Mouse (Mus musculus) liver, embryonic 12.5 days (tissue): ENCODE measurements around the gene Olfr1305. TPM values are rescaled to one million over a fixed set of nuclear protein-coding genes. Genes with fewer than 3 reads are reported as not detected.

Experiments
- ATAC-seq: fragments of 200-750 bp; cut with Nextera tagmentation; 2 replicates; pipeline ENCODE4 v1.8.0; 2017; ENCODE audit warnings: moderate number of reproducible peaks, mild to moderate bottlenecking, moderate library complexity
- H3K27ac ChIP-seq: fragments of 300-500 bp; sonication (generic); 2 replicates; pipeline ENCODE4 v1.5.1; 2016; ENCODE audit warnings: mild to moderate bottlenecking
- H3K27me3 ChIP-seq: fragments of 300-500 bp; sonication (generic); replicated peaks from 2 replicates; pipeline ENCODE4 v1.6.1; 2016; ENCODE audit warnings: mild to moderate bottlenecking, moderate library complexity
- H3K36me3 ChIP-seq: fragments of 300-500 bp; sonication (generic); 2 replicates; pipeline ENCODE4 v1.6.1; 2016; ENCODE audit warnings: mild to moderate bottlenecking, moderate library complexity
- H3K4me1 ChIP-seq: fragments of 300-500 bp; sonication (generic); 2 replicates; pipeline ENCODE4 v1.6.1; 2016
- H3K4me2 ChIP-seq: fragments of 300-500 bp; sonication (generic); 2 replicates; pipeline ENCODE4 v1.6.1; 2016; ENCODE audit warnings: mild to moderate bottlenecking, moderate library complexity
- H3K4me3 ChIP-seq: fragments of 300-500 bp; sonication (generic); 2 replicates; pipeline ENCODE4 v1.5.1; 2016; ENCODE audit warnings: mild to moderate bottlenecking, moderate library complexity
- H3K9ac ChIP-seq: fragments of 300-500 bp; sonication (generic); 2 replicates; pipeline ENCODE4 v1.6.1; 2016; ENCODE audit warnings: mild to moderate bottlenecking, moderate library complexity
- H3K9me3 ChIP-seq: fragments of 300-500 bp; sonication (generic); replicated peaks from 2 replicates; pipeline ENCODE4 v1.6.1; 2016; ENCODE audit warnings: mild to moderate bottlenecking, moderate library complexity
- WGBS: fragments of 180-500 bp; shearing (Covaris S2); methylation state at CpG from one replicate; pipeline ENCODE4 v1.1.7; 2016; ENCODE audit not compliant: insufficient replicate concordance; 5-methylcytosine and 5-hydroxymethylcytosine counted together
- polyA plus RNA-seq: library from polyadenylated mRNA; unstranded; fragments of >200 nt; fragmentation: Nextera tagmentation; extraction: Ambion mirVana; gene quantifications from 2 replicates; pipeline ENCODE4 v1.2.1, GENCODE M21; 2016

The Olfr1305 gene
- not detected in 2 replicates for polyA plus RNA-seq

GRCm38 (mm10) chr2:111877049-111877448, at the start of gene Olfr1305:
TSS of gene Olfr1305 (minus strand) at chr2:111877149.
- Histone ChIP-seq H3K36me3 (no peaks in the 10 kb centered on the region), H3K27ac (no peak within 1 kb of the TSS), H3K4me2 (no peak within 1 kb of the TSS), H3K9me3 (no peaks in the 10 kb centered on the region), H3K4me3 (no peak within 1 kb of the TSS), H3K9ac (no peak within 1 kb of the TSS), H3K4me1 (no peaks in the 10 kb centered on the region), H3K27me3 (no peaks in the 10 kb centered on the region)
- 74% methylated on average over 2 of the region's 2 CpGs for WGBS
- ATAC-seq = no peak

GRCm38 (mm10) chr2:111916171-111916570, 39.2 kb upstream of the Olfr1305 start, which contains the start of gene Olfr1306:
TSS of gene Olfr1306 (minus strand) at chr2:111916271.
- Histone ChIP-seq H3K27ac (no peak within 1 kb of the TSS), H3K27me3 (no peaks in the 10 kb centered on the region), H3K9ac (no peak within 1 kb of the TSS), H3K4me3 (no peak within 1 kb of the TSS), H3K4me1 (no peaks in the 10 kb centered on the region), H3K9me3 (no peaks in the 10 kb centered on the region; the same call in 1 of the 2 replicates), H3K4me2 (no peak within 1 kb of the TSS), H3K36me3 (no peaks in the 10 kb centered on the region)
- no peak for ATAC-seq
- WGBS = 62% methylated on average over 1 of the region's 1 CpGs

- Histone ChIP-seq H3K4me3 (no peak within 1 kb of the TSS), H3K4me2 (no peak within 1 kb of the TSS), H3K27me3 (no peaks in the 10 kb centered on the region), H3K9ac (no peak within 1 kb of the TSS), H3K9me3 (no peaks in the 10 kb centered on the region), H3K27ac (no peak within 1 kb of the TSS), H3K4me1 (no peaks in the 10 kb centered on the region), H3K36me3 (no peaks in the 10 kb centered on the region)
- ATAC-seq = no peak
- 65% methylated on average over 2 of the region's 2 CpGs for WGBS
Measured at GRCm38 (mm10) chr2:111820240-111820639, 56.7 kb downstream of the Olfr1305 start, which contains the start of gene Olfr1303. TSS of gene Olfr1303 (minus strand) at chr2:111820340.

Other genes with a start within 250 kb of the Olfr1305 start
- gene Olfr1298, start 227.9 kb downstream of the Olfr1305 start, polyA plus RNA-seq = not detected in 2 replicates
- not detected in 2 replicates for gene Olfr1299, start 215.7 kb downstream of the Olfr1305 start, polyA plus RNA-seq
- not detected in 2 replicates for gene Olfr1301, start 126.1 kb downstream of the Olfr1305 start, polyA plus RNA-seq
- not detected in 2 replicates for gene Olfr1302, start 99.7 kb downstream of the Olfr1305 start, polyA plus RNA-seq
- gene Olfr1303, start 56.8 kb downstream of the Olfr1305 start, polyA plus RNA-seq = not detected in 2 replicates
- gene Olfr1306, start 39.1 kb upstream of the Olfr1305 start, polyA plus RNA-seq = not detected in 2 replicates
- gene Olfr1307, start 72.3 kb upstream of the Olfr1305 start, polyA plus RNA-seq = not detected in 2 replicates
- not detected in 2 replicates for gene Olfr1308, start 87.8 kb upstream of the Olfr1305 start, polyA plus RNA-seq
- gene Olfr1309, start 113.1 kb upstream of the Olfr1305 start, polyA plus RNA-seq = not detected in 2 replicates
- not detected in 2 replicates for gene Olfr1310, start 135.6 kb upstream of the Olfr1305 start, polyA plus RNA-seq
- not detected in 2 replicates for gene Olfr1311, start 147.3 kb upstream of the Olfr1305 start, polyA plus RNA-seq
- not detected in 2 replicates for gene Olfr1312, start 173.1 kb upstream of the Olfr1305 start, polyA plus RNA-seq
- gene Olfr1313, start 200.7 kb upstream of the Olfr1305 start, polyA plus RNA-seq = not detected in 2 replicates
- not detected in 2 replicates for gene Olfr1314, start 219.6 kb upstream of the Olfr1305 start, polyA plus RNA-seq
- gene Olfr1315-ps1, start 238.3 kb upstream of the Olfr1305 start, polyA plus RNA-seq = not detected in 2 replicates